Mouse (Mus musculus): ENCODE results near the gene Adi1. TPM values are rescaled to one million over a fixed set of nuclear protein-coding genes. Genes with fewer than 3 reads are reported as not detected.
A peak's percentile ranks its signal among the peaks of the same experiment; 100 is the strongest.

Gene Adi1
- polyA plus RNA-seq, 1 experiment from 2014 or later: 114 TPM

- ChIA-PET POLR2A (no interaction called here), CTCF (no interaction called here)
- H3K27me3 ChIP-seq: no peaks in the 10 kb centered on the region
- DNase-seq (ENCODE audit: low read depth, low spot score) (no peak), ATAC-seq (peak; percentile 36)
- TF ChIP-seq CTCF (IDR thresholded peaks at IDR 0.05): no peak
- in situ Hi-C loops (cut with MboI; ENCODE audit: low pct_unique_long_range_greater_than_20kb): no loop called here
These were observed 19.2 kb downstream of the Adi1 start for GRCm38 (mm10) chr12:28694231-28694630.

DNA sequence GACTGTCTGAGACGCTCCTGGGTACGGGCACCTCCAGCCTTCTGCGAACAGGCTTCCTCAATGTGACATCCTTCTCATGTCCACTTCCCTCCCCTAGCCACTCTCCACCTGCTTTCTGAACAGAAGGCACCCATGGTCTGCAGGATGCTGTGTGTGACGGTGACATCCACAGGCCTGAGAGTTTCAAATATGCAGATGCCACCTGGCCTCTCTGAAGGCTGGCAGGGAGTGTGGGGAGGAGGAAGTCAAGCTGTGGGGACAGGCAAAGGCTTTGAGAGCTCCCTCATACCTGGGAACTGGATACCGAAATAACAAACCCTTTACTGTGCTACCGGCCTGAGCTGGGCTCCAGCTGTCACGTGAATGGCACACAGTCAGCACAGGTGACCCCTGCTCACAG lies 19.7 kb downstream of the Adi1 start:
- CTCF ChIA-PET: no interaction called here
- in situ Hi-C loops (cut with MboI; ENCODE audit: low pct_unique_long_range_greater_than_20kb): no loop called here
- no peaks in the 10 kb centered on the region for H3K27me3 ChIP-seq
- ATAC-seq (no peak), DNase-seq (ENCODE audit: low read depth, low spot score) (no peak)
- POLR2A ChIA-PET: no interaction called here
- TF ChIP-seq CTCF (IDR thresholded peaks at IDR 0.05): no peak

DNA sequence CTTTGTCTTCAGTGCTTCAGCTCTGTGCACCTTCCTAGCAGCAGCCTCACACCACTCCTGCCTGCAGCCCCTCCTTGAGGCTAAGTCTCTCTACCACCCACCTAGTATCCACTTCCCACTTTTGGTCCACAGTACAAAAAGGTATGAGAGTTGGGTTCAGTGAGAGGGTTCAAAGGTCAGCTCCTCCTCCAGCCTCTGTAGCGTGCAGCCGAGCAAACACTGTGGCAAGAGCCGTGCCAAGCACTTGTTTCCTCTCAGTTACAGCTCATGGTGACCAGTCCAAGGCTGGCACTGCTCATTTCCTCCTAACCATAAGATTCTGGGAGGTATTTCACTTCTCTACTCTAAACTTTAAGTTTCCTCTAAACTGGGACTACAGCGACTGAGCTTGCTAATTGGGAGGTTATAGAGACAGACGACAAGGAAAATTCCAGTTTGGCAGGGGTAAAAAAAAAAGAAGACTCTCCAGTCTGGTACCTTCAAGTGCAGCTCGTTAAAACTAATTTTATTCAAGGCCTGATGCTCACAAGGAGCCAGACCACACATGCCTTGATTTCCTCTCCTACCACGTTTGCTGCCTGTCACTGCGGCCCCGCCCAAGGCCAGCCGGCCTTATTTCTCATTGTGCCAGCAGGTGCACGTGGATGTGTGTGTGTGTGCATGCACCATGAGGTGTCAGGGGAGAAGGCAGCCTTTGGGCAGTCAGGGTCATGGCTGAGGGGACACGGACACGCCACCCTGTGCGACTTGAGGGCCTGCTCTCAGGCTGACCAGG lies 23.0 kb downstream of the Adi1 start:
- ChIA-PET POLR2A (interaction anchor here (1.0 kb wide), 1 partner anchor 64 kb away, joined by 3 read pairs; no protein-coding TSS in a partner anchor), CTCF (no interaction called here)
- TF ChIP-seq CTCF (IDR thresholded peaks at IDR 0.05): no peak
- in situ Hi-C loops (cut with MboI; ENCODE audit: low pct_unique_long_range_greater_than_20kb): no loop called here
- H3K27me3 ChIP-seq: no peaks in the 10 kb centered on the region
- ATAC-seq (no peak), DNase-seq (ENCODE audit: low read depth, low spot score) (no peak)

- DNase-seq (ENCODE audit: low read depth, low spot score): no peak
- POLR2A ChIA-PET: interaction anchor here (0.5 to 0.6 kb wide), 2 partner anchors 14 to 70 kb away, joined by 3 to 4 read pairs; no protein-coding TSS in a partner anchor
- in situ Hi-C loops (cut with MboI; ENCODE audit: low pct_unique_long_range_greater_than_20kb): no loop called here
- no peak for ATAC-seq
- no peak for TF ChIP-seq CTCF (IDR thresholded peaks at IDR 0.05)
- CTCF ChIA-PET: interaction anchor here (0.8 to 1.7 kb wide), 5 partner anchors 11 to 24 kb away, joined by 3 to 8 read pairs (median 3); partner anchors contain the start of gene Adi1
- H3K27me3 ChIP-seq: no peaks in the 10 kb centered on the region
These were observed 24.1 kb downstream of the Adi1 start for GRCm38 (mm10) chr12:28699086-28699485.

- ATAC-seq (peak; percentile 56), DNase-seq (ENCODE audit: low read depth, low spot score) (peak; percentile 25)
- CTCF ChIA-PET: interaction anchor here (0.8 to 1.7 kb wide), 6 partner anchors 8 to 25 kb away, joined by 3 to 8 read pairs (median 4); partner anchors contain the start of gene Adi1
- no peak for TF ChIP-seq CTCF (IDR thresholded peaks at IDR 0.05)
- in situ Hi-C loops (cut with MboI; ENCODE audit: low pct_unique_long_range_greater_than_20kb): no loop called here
- no peaks in the 10 kb centered on the region for H3K27me3 ChIP-seq
- POLR2A ChIA-PET: interaction anchor here (0.6 kb wide), 1 partner anchor 14 kb away, joined by 3 read pairs; no protein-coding TSS in a partner anchor
These were observed 24.6 kb downstream of the Adi1 start for GRCm38 (mm10) chr12:28699656-28700055.

DNA sequence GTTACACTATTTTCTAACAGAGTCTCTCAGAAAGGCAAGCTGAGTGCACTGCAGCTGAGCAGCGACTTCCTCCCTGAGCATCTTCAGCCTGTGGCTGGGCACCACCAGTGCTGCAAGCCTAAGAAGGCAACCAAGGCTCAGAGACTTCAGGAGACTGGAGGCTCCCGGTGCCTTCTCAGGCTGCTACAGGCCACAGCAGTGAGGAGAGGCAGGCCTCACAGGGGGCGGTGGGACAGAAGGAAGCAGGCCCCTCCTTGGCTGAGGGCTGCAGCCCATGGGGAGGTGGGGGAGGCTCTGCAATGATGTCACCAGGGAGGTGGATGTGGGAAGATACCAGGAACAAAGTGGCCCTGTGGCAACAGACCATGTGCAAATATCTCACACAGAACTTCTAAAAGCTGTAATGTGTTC lies 25.1 kb downstream of the Adi1 start:
- in situ Hi-C loops (cut with MboI; ENCODE audit: low pct_unique_long_range_greater_than_20kb): no loop called here
- ChIA-PET POLR2A (no interaction called here), CTCF (interaction anchor here (1.0 to 1.8 kb wide), 6 partner anchors 9 to 28 kb away, joined by 3 to 8 read pairs (median 4); partner anchors contain the start of gene Adi1)
- no peak for TF ChIP-seq CTCF (IDR thresholded peaks at IDR 0.05)
- DNase-seq (ENCODE audit: low read depth, low spot score) (no peak), ATAC-seq (no peak)
- H3K27me3 ChIP-seq: no peaks in the 10 kb centered on the region

GRCm38 (mm10) chr12:28700561-28701025 lies 25.6 kb downstream of the Adi1 start:
- TF ChIP-seq CTCF (IDR thresholded peaks at IDR 0.05): no peak
- ChIA-PET CTCF (interaction anchor here (1.0 to 1.8 kb wide), 6 partner anchors 9 to 27 kb away, joined by 3 to 8 read pairs (median 4); partner anchors contain the start of gene Adi1), POLR2A (no interaction called here)
- ATAC-seq (no peak), DNase-seq (ENCODE audit: low read depth, low spot score) (no peak)
- H3K27me3 ChIP-seq: no peaks in the 10 kb centered on the region
- in situ Hi-C loops (cut with MboI; ENCODE audit: low pct_unique_long_range_greater_than_20kb): no loop called here

- H3K27me3 ChIP-seq: no peaks in the 10 kb centered on the region
- TF ChIP-seq CTCF (IDR thresholded peaks at IDR 0.05): no peak
- CTCF ChIA-PET: interaction anchor here (1.8 kb wide), 1 partner anchor 15 kb away, joined by 5 read pairs; no protein-coding TSS in a partner anchor
- DNase-seq (ENCODE audit: low read depth, low spot score) (no peak), ATAC-seq (no peak)
- POLR2A ChIA-PET: interaction anchor here (0.7 kb wide), 1 partner anchor 1206 kb away, joined by 3 read pairs; no protein-coding TSS in a partner anchor
- in situ Hi-C loops (cut with MboI; ENCODE audit: low pct_unique_long_range_greater_than_20kb): no loop called here
These were observed 26.3 kb downstream of the Adi1 start for GRCm38 (mm10) chr12:28701302-28701701.

DNA sequence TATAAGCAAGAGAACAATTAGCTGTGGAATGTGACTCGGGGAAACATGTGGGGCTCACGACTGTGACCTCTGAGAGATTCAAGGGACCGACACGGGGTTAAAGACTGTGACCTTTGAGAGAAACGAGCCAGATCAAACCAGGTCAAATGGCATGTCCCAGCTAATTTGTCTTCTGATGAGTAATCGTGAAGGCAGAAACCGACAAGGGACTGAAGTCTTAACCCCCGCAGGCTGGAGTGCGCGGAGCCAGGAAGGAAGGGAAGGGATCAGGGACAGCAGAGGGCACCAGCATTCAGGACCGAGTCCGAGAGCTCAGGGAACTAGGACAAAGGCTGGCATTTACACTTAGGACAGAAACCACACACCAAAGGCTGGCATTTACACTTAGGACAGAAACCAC lies 29.4 kb downstream of the Adi1 start:
- ATAC-seq: no peak
- DNase-seq (ENCODE audit: low read depth, low spot score): no peak
- in situ Hi-C loops (cut with MboI; ENCODE audit: low pct_unique_long_range_greater_than_20kb): no loop called here
- ChIA-PET CTCF (no interaction called here), POLR2A (no interaction called here)
- TF ChIP-seq CTCF (IDR thresholded peaks at IDR 0.05): no peak
- H3K27me3 ChIP-seq: no peaks in the 10 kb centered on the region

DNA sequence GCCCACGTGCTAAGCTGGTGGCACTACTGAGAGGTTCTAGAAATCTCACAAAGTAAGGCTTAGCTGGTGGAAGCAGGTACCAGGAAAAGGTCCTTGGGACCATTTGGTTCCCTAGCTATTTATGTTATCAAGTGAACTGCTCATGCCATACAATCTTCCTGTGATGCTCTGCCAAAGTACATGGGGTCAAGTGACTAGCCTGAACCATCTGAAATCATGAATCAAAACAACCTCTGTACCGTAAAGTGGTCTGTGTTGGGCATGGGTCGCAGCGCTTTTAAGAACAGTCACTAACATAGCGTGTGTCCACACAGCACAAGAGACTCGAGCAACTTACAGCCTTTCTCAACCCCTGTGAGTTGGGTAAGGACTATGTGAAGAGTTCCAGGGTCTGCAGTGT lies 30.2 kb downstream of the Adi1 start:
- in situ Hi-C loops (cut with MboI; ENCODE audit: low pct_unique_long_range_greater_than_20kb): no loop called here
- H3K27me3 ChIP-seq: no peaks in the 10 kb centered on the region
- ChIA-PET CTCF (no interaction called here), POLR2A (interaction anchor here (0.5 kb wide), 1 partner anchor 12 kb away, joined by 3 read pairs; no protein-coding TSS in a partner anchor)
- no peak for ATAC-seq
- no peak for TF ChIP-seq CTCF (IDR thresholded peaks at IDR 0.05)
- DNase-seq (ENCODE audit: low read depth, low spot score): no peak

DNA sequence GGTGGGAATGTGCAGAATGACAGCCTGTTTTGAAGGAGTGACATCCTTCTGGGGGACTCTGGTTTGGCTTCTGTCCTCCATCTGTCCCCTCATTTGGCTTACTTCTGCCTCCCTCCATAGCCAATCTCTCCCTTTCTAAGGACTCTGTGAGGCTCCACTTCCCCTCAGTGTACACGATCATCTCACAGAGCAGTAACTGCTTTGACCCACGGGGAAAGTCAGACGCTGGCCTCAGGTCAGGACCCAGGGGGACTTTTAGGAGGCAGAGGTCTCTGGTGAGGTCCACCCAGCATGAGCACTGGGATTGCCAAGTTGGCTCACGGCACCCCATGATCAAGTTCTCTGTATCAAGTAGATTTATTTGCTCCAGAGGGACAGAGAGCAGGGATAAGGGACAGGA lies 33.1 kb downstream of the Adi1 start:
- ATAC-seq (no peak), DNase-seq (ENCODE audit: low read depth, low spot score) (no peak)
- in situ Hi-C loops (cut with MboI; ENCODE audit: low pct_unique_long_range_greater_than_20kb): no loop called here
- H3K27me3 ChIP-seq: no peaks in the 10 kb centered on the region
- TF ChIP-seq CTCF (IDR thresholded peaks at IDR 0.05): no peak
- ChIA-PET CTCF (no interaction called here), POLR2A (interaction anchor here (0.6 kb wide), 1 partner anchor 15 kb away, joined by 3 read pairs; no protein-coding TSS in a partner anchor)
